Mouse (Mus musculus) neutrophil, adult 83 days (primary cell): ENCODE data around the gene BC107364. TPM values are rescaled to one million over a fixed set of nuclear protein-coding genes. Genes with fewer than 3 reads are reported as not detected.

Experiments
- total RNA-seq, 2 experiments: library from RNA; stranded (reverse); gene quantifications; one replicate each; pipeline ENCODE4 v1.2.4; 2023

Gene BC107364
- not detected for total RNA-seq

DNA sequence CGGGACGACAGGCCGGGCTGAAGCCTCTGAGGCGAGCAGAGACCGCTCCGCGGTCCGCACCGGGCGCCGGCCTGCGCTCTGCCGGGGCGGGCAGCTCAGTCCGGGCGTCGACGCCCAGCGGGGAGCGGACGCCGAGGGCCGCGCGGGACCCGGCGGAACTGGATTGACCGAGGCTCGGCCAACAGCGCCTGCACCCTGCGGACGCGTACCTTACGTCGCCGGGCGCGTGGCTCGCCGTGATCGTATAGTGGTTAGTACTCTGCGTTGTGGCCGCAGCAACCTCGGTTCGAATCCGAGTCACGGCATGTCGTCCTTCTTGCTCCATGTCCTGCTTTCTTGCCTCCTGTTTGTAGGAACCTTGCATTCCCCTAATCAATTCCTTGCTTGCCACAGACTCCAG lies at the start of gene BC107364:
TSS of gene BC107364 (minus strand) at position 45 of the 400 bp plus-strand sequence.

Other genes with a start within 250 kb of the BC107364 start
- 10 to 100 TPM in 1 of 2 experiments, 1 to 10 TPM in 1; 5.7 to 11.1 TPM for gene Bola1, start 232.6 kb downstream of the BC107364 start, total RNA-seq
- 10 to 100 TPM; 20.9 to 23.1 TPM for gene Hist2h2ab, start 232.4 kb downstream of the BC107364 start, total RNA-seq
- 100 to 1,000 TPM; 424 to 490 TPM for gene Hist2h2ac, start 231.4 kb downstream of the BC107364 start, total RNA-seq
- gene Hist2h2be, start 231.2 kb downstream of the BC107364 start, total RNA-seq, result 1 to 10 TPM; 3.7 to 6.5 TPM
- 100 to 1,000 TPM; 496 to 503 TPM for gene Hist2h3c2, start 213.2 kb downstream of the BC107364 start, total RNA-seq
- 1,000 to 10,000 TPM; 3,196 to 3,522 TPM for gene Hist2h2aa2, start 212.0 kb downstream of the BC107364 start, total RNA-seq
- 10 to 100 TPM in 1 of 2 experiments, 1 to 10 TPM in 1; 6.3 to 13.0 TPM for gene Hist2h2aa1, start 206.8 kb downstream of the BC107364 start, total RNA-seq
- not detected for gene Hist2h3c1, start 205.6 kb downstream of the BC107364 start, total RNA-seq
- 100 to 1,000 TPM; 251 to 296 TPM for gene Hist2h4, start 189.0 kb downstream of the BC107364 start, total RNA-seq
- 1,000 to 10,000 TPM; 2,401 to 2,465 TPM for gene Hist2h3b, start 183.7 kb downstream of the BC107364 start, total RNA-seq
- 1,000 to 10,000 TPM; 1,933 to 2,040 TPM for gene Hist2h2bb, start 182.6 kb downstream of the BC107364 start, total RNA-seq
- 1 to 10 TPM; 3.4 to 4.2 TPM for gene Fcgr1, start 158.3 kb downstream of the BC107364 start, total RNA-seq
- gene Hfe2, start 72.9 kb upstream of the BC107364 start, total RNA-seq, result not detected
- 100 to 1,000 TPM; 373 to 405 TPM for gene Txnip, start 105.7 kb upstream of the BC107364 start, total RNA-seq
- gene Gm16253, start 124.7 kb upstream of the BC107364 start, total RNA-seq, result not detected
- gene Polr3gl, start 141.9 kb upstream of the BC107364 start, total RNA-seq, result 10 to 100 TPM; 14.2 to 18.0 TPM
- not detected for gene Ankrd34a, start 144.3 kb upstream of the BC107364 start, total RNA-seq
- under 1 TPM; 0.68 to 0.73 TPM for gene Lix1l, start 148.8 kb upstream of the BC107364 start, total RNA-seq
- gene Rbm8a, start 177.6 kb upstream of the BC107364 start, total RNA-seq, result 10 to 100 TPM; 49.4 to 49.5 TPM
- 10 to 100 TPM; 12.7 to 14.2 TPM for gene Pex11b, start 183.1 kb upstream of the BC107364 start, total RNA-seq
- gene Gm42957, start 183.2 kb upstream of the BC107364 start, total RNA-seq, result not detected
- 1 to 10 TPM in 1 of 2 experiments, under 1 TPM in 1; 0.79 to 1.4 TPM for gene Itga10, start 193.3 kb upstream of the BC107364 start, total RNA-seq
- not detected for gene Ankrd35, start 217.8 kb upstream of the BC107364 start, total RNA-seq
- gene Pias3, start 244.1 kb upstream of the BC107364 start, total RNA-seq, result 10 to 100 TPM; 38.3 to 43.9 TPM